Mouse (Mus musculus) G1E (cell line): Measurements from ENCODE around the gene Fis1. TPM values are rescaled to one million over a fixed set of nuclear protein-coding genes. Genes with fewer than 3 reads are reported as not detected.

Experiments
- ATAC-seq: 2 replicates; pipeline ENCODE4 v1.8.0; 2016; ENCODE audit warnings: mild to moderate bottlenecking; ENCODE audit not compliant: insufficient number of reproducible peaks, poor library complexity, low FRiP score, severe bottlenecking; ENCODE audit errors: extremely low read depth
- DNase-seq: peaks from one replicate; pipeline ENCODE4 v3.0.0; 2012; ENCODE audit warnings: low spot score
- H3K27me3 ChIP-seq: 2 replicates; pipeline ENCODE4 v1.6.1; 2012; ENCODE audit warnings: mild to moderate bottlenecking, low read length, inconsistent platforms; ENCODE audit not compliant: insufficient read depth
- H3K36me3 ChIP-seq: replicated peaks from 2 replicates; pipeline ENCODE3; 2012; ENCODE audit warnings: mild to moderate bottlenecking, inconsistent platforms
- H3K4me1 ChIP-seq: 2 replicates; pipeline ENCODE4 v1.6.1; 2012; ENCODE audit warnings: low read depth, low read length, inconsistent platforms, mixed read lengths; ENCODE audit not compliant: insufficient read depth
- H3K4me3 ChIP-seq: 2 replicates; pipeline ENCODE4 v1.5.1; 2012; ENCODE audit warnings: low read depth, mild to moderate bottlenecking, inconsistent platforms, low read length, moderate library complexity, mixed read lengths
- H3K9me3 ChIP-seq: replicated peaks from 2 replicates; pipeline ENCODE4 v1.6.1; 2012; ENCODE audit warnings: inconsistent platforms
- CTCF ChIP-seq: IDR thresholded peaks from 2 replicates; pipeline ENCODE4 v1.5.1; 2012; ENCODE audit warnings: low read depth, low read length, inconsistent platforms, mixed read lengths
- GATA1 ChIP-seq: IDR thresholded peaks from 2 replicates; pipeline ENCODE4 v1.6.1; 2012; ENCODE audit warnings: borderline replicate concordance, low read length, inconsistent platforms, mixed read lengths
- GATA2 ChIP-seq: IDR thresholded peaks from 2 replicates; pipeline ENCODE4 v1.6.1; 2012; ENCODE audit warnings: low read depth, low read length, inconsistent platforms, borderline replicate concordance
- POLR2AphosphoS5 ChIP-seq: IDR thresholded peaks from 2 replicates; pipeline ENCODE4 v1.6.1; 2012; ENCODE audit warnings: low read depth, low read length, inconsistent platforms; ENCODE audit not compliant: insufficient replicate concordance
- TAL1 ChIP-seq: conservative IDR thresholded peaks from 2 replicates; pipeline ENCODE4 v1.6.1; 2012; ENCODE audit warnings: low read depth, low read length, inconsistent platforms, mixed read lengths
- polyA plus RNA-seq: library from polyadenylated mRNA; stranded (reverse); fragments of >175 nt; gene quantifications from 2 replicates; pipeline ENCODE4 v1.2.3, GENCODE M21; 2012
- total RNA-seq, 2 experiments: library from RNA; stranded (forward) in 1 of 2; stranded (reverse) in 1 of 2; fragments of 200-1000 nt in 1 of 2; fragments of >200 nt in 1 of 2; fragmentation: Nextera tagmentation in 1 of 2; gene quantifications; 2 replicates each; pipeline ENCODE4 v1.2.3; 2014 to 2017

Gene Fis1
- total and polyA plus RNA-seq, 3 experiments = 152 to 439 (median 157) TPM

DNA sequence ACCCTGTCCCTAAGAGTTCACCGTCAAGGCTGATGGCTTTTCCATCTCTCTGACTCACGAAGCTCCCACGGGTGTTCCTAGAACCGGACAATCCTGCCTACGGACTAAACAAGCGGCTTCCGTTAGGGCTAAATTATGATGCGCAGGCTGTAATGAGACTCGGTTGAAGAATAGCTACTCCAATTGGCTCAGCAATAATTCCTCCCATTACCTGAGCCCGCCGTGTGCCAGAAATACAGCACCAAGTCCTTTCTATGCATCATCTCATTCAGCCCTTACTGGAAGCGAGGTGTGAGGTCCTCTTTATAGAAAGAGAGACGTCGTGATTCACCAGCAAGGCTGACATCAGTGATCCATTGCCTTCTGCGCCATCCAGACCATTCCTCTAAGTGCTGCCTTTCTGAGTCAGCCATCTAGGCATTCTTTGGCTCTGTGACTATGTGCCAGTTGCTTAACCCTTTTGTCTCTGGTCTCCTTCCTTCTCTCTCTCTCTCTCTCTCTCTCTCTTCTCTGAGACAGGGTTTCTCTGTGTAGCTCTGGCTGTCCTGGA, 59.4 kb downstream of the Fis1 start:
- H3K4me3 ChIP-seq = no peak overlapping the region
- H3K27me3 ChIP-seq = peaks cover 17% of the 10 kb centered on the region
- no peak for DNase-seq
- no peak for ATAC-seq
- H3K36me3 ChIP-seq = no peaks in the 10 kb centered on the region
- TF ChIP-seq POLR2AphosphoS5 (no peak), TAL1 (no peak), GATA2 (no peak), GATA1 (no peak), CTCF (no peak)
- no peaks in the 10 kb centered on the region for H3K9me3 ChIP-seq
- H3K4me1 ChIP-seq = no peaks in the 10 kb centered on the region

Other genes starting within 250 kb of the Fis1 start
- gene Col26a1, start 70.1 kb upstream of the Fis1 start, total RNA-seq (2014; fragmentation: Nextera tagmentation) = not detected in 2 replicates
- gene Col26a1, start 70.1 kb upstream of the Fis1 start, total RNA-seq (2017) = 0.23 and 0.38 TPM in 2 replicates
- not detected in 2 replicates for gene Col26a1, start 70.1 kb upstream of the Fis1 start, polyA plus RNA-seq
- gene Ift22, start 45.1 kb upstream of the Fis1 start, total RNA-seq (2014; fragmentation: Nextera tagmentation) = 10.5 and 16.6 TPM in 2 replicates
- gene Ift22, start 45.1 kb upstream of the Fis1 start, total RNA-seq (2017) = 5.6 and 6.1 TPM in 2 replicates
- 3.9 and 6.5 TPM in 2 replicates for gene Ift22, start 45.1 kb upstream of the Fis1 start, polyA plus RNA-seq
- gene Cldn15, start 13.3 kb downstream of the Fis1 start, total RNA-seq (2014; fragmentation: Nextera tagmentation) = 1.6 TPM in 1 of 2 replicates, not detected in the other
- gene Cldn15, start 13.3 kb downstream of the Fis1 start, total RNA-seq (2017) = 0.05 TPM in 1 of 2 replicates, not detected in the other
- gene Cldn15, start 13.3 kb downstream of the Fis1 start, polyA plus RNA-seq = 0.08 and 0.13 TPM in 2 replicates
- 21.4 and 39.8 TPM in 2 replicates for gene Plod3, start 33.7 kb downstream of the Fis1 start, total RNA-seq (2014; fragmentation: Nextera tagmentation)
- gene Plod3, start 33.7 kb downstream of the Fis1 start, total RNA-seq (2017) = 19.7 and 20.7 TPM in 2 replicates
- 33.1 and 33.9 TPM in 2 replicates for gene Plod3, start 33.7 kb downstream of the Fis1 start, polyA plus RNA-seq
- gene Znhit1, start 34.7 kb downstream of the Fis1 start, total RNA-seq (2014; fragmentation: Nextera tagmentation) = 88.7 and 113 TPM in 2 replicates
- gene Znhit1, start 34.7 kb downstream of the Fis1 start, total RNA-seq (2017) = 35.5 and 43.4 TPM in 2 replicates
- 247 and 287 TPM in 2 replicates for gene Znhit1, start 34.7 kb downstream of the Fis1 start, polyA plus RNA-seq
- gene Vgf, start 73.1 kb downstream of the Fis1 start, total RNA-seq (2014; fragmentation: Nextera tagmentation) = not detected in 2 replicates
- 0.06 and 0.11 TPM in 2 replicates for gene Vgf, start 73.1 kb downstream of the Fis1 start, total RNA-seq (2017)
- 0.56 and 0.59 TPM in 2 replicates for gene Vgf, start 73.1 kb downstream of the Fis1 start, polyA plus RNA-seq
- 36.8 and 37.5 TPM in 2 replicates for gene Ap1s1, start 92.9 kb downstream of the Fis1 start, total RNA-seq (2014; fragmentation: Nextera tagmentation)
- gene Ap1s1, start 92.9 kb downstream of the Fis1 start, total RNA-seq (2017) = 104 and 115 TPM in 2 replicates
- gene Ap1s1, start 92.9 kb downstream of the Fis1 start, polyA plus RNA-seq = 136 and 173 TPM in 2 replicates
- gene Serpine1, start 119.0 kb downstream of the Fis1 start, total RNA-seq (2014; fragmentation: Nextera tagmentation) = 76.9 and 92.3 TPM in 2 replicates
- gene Serpine1, start 119.0 kb downstream of the Fis1 start, total RNA-seq (2017) = 18.6 and 20.4 TPM in 2 replicates
- 1.1 and 1.9 TPM in 2 replicates for gene Serpine1, start 119.0 kb downstream of the Fis1 start, polyA plus RNA-seq
- 29.7 and 55.3 TPM in 2 replicates for gene Trim56, start 162.9 kb downstream of the Fis1 start, total RNA-seq (2014; fragmentation: Nextera tagmentation)
- 25.8 and 34.1 TPM in 2 replicates for gene Trim56, start 162.9 kb downstream of the Fis1 start, total RNA-seq (2017)
- gene Trim56, start 162.9 kb downstream of the Fis1 start, polyA plus RNA-seq = 16.7 and 19.2 TPM in 2 replicates
- gene Muc3, start 196.0 kb downstream of the Fis1 start, total RNA-seq (2014; fragmentation: Nextera tagmentation) = not detected in 2 replicates
- gene Muc3, start 196.0 kb downstream of the Fis1 start, total RNA-seq (2017) = 0.12 TPM in 1 of 2 replicates, not detected in the other
- not detected in 2 replicates for gene Muc3, start 196.0 kb downstream of the Fis1 start, polyA plus RNA-seq